Mouse (Mus musculus): Measurements from ENCODE around the gene Mrpl11. TPM values are rescaled to one million over a fixed set of nuclear protein-coding genes. Genes with fewer than 3 reads are reported as not detected.

Mrpl11 gene
- polyA plus RNA-seq, 1 experiment: 55.2 TPM

DNA sequence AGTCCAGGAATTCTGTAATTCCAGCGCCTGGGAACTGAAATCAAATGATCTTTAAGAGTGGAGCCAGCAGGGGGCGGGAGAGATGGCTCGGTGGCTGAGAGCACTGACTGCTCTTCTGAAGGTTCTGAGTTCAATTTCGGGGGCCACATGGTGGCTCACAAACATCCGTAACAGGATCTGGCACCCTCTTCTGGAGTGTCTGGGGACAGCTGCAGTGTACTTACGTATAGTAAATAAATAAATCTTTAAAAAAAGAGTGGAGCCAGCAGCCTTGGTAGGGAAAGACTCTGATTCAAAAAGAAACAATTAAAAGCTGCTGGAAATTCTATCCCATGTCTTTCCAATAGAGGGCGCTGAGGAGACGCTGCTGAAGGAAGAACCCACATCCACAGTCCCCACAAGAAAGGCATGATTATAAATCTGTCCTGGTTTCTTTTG lies 53.0 kb downstream of the Mrpl11 start:
- peaks cover 7% of the 10 kb centered on the region for H3K4me1 ChIP-seq (ENCODE audit: control insufficient read depth, insufficient read depth, low read length)
- no peaks in the 10 kb centered on the region for H3K36me3 ChIP-seq (ENCODE audit: control insufficient read depth, insufficient read depth, low read length)
- no peaks in the 10 kb centered on the region for H3K27me3 ChIP-seq (replicated peaks; ENCODE audit: control insufficient read depth, insufficient read depth, low read length)
- H3K27ac ChIP-seq (ENCODE audit: insufficient read depth, low read depth, low read length): no peak overlapping the region
- peak; percentile 53 for DNase-seq
- H3K4me3 ChIP-seq (ENCODE audit: insufficient read depth, low read depth, low read length): no peak overlapping the region
- WGBS: 14% methylated on average over 8 of the region's 8 CpGs
- TF ChIP-seq CTCF (conservative IDR thresholded peaks at IDR 0.05; ENCODE audit: insufficient read depth, insufficient read length, low read depth, low read length): peak; percentile 54
- TF ChIP-seq POLR2A (IDR thresholded peaks at IDR 0.05; ENCODE audit: low read depth, low read length): no peak

- no peaks in the 10 kb centered on the region for H3K27me3 ChIP-seq (replicated peaks; ENCODE audit: control insufficient read depth, insufficient read depth, low read length)
- H3K4me3 ChIP-seq (ENCODE audit: insufficient read depth, low read depth, low read length): no peak overlapping the region
- H3K4me1 ChIP-seq (ENCODE audit: control insufficient read depth, insufficient read depth, low read length): peaks cover 7% of the 10 kb centered on the region
- WGBS: 14% methylated on average over 10 of the region's 10 CpGs
- TF ChIP-seq POLR2A (IDR thresholded peaks at IDR 0.05; ENCODE audit: low read depth, low read length): no peak
- TF ChIP-seq CTCF (conservative IDR thresholded peaks at IDR 0.05; ENCODE audit: insufficient read depth, insufficient read length, low read depth, low read length): no peak
- peak; percentile 73 for DNase-seq
- H3K27ac ChIP-seq (ENCODE audit: insufficient read depth, low read depth, low read length): peak overlapping the region; percentile 86
- no peaks in the 10 kb centered on the region for H3K36me3 ChIP-seq (ENCODE audit: control insufficient read depth, insufficient read depth, low read length)
Observed at GRCm38 (mm10) chr19:5016221-5016742, 54.3 kb downstream of the Mrpl11 start.

Other genes with a start within 250 kb of the Mrpl11 start
- gene Rbm4b, start 205.7 kb upstream of the Mrpl11 start, polyA plus RNA-seq (2012; rRNA removed): 12.8 TPM in 2 replicates
- 44.6 and 47.5 TPM in 2 replicates for gene Rbm4, start 168.2 kb upstream of the Mrpl11 start, polyA plus RNA-seq (2012; rRNA removed)
- gene Gm21992, start 150.5 kb upstream of the Mrpl11 start, polyA plus RNA-seq (2012; rRNA removed): 22.3 and 32.0 TPM in 2 replicates
- 28.7 and 36.8 TPM in 2 replicates for gene Rbm14, start 150.5 kb upstream of the Mrpl11 start, polyA plus RNA-seq (2012; rRNA removed)
- 144 and 192 TPM in 2 replicates for gene Ccs, start 122.8 kb upstream of the Mrpl11 start, polyA plus RNA-seq (2012; rRNA removed)
- 0.08 and 0.15 TPM in 2 replicates for gene Ccdc87, start 122.8 kb upstream of the Mrpl11 start, polyA plus RNA-seq (2012; rRNA removed)
- 150 and 249 TPM in 2 replicates for gene Ctsf, start 107.0 kb upstream of the Mrpl11 start, polyA plus RNA-seq (2012; rRNA removed)
- gene Actn3, start 84.2 kb upstream of the Mrpl11 start, polyA plus RNA-seq (2012; rRNA removed): 0.61 and 13.4 TPM in 2 replicates
- 19.8 and 26.9 TPM in 2 replicates for gene Zdhhc24, start 83.5 kb upstream of the Mrpl11 start, polyA plus RNA-seq (2012; rRNA removed)
- gene Bbs1, start 55.5 kb upstream of the Mrpl11 start, polyA plus RNA-seq (2012; rRNA removed): 10.4 and 10.6 TPM in 2 replicates
- 73.8 and 84.4 TPM in 2 replicates for gene Dpp3, start 33.9 kb upstream of the Mrpl11 start, polyA plus RNA-seq (2012; rRNA removed)
- 2.7 and 3.6 TPM in 2 replicates for gene Peli3, start 19.0 kb upstream of the Mrpl11 start, polyA plus RNA-seq (2012; rRNA removed)
- 0.05 and 0.23 TPM in 2 replicates for gene Npas4, start 28.2 kb downstream of the Mrpl11 start, polyA plus RNA-seq (2012; rRNA removed)
- gene Slc29a2, start 61.7 kb downstream of the Mrpl11 start, polyA plus RNA-seq (2012; rRNA removed): 14.2 and 14.4 TPM in 2 replicates
- gene B4gat1, start 76.7 kb downstream of the Mrpl11 start, polyA plus RNA-seq (2012; rRNA removed): 45.0 and 50.6 TPM in 2 replicates
- gene AC124502.3, start 76.7 kb downstream of the Mrpl11 start, polyA plus RNA-seq (2012; rRNA removed): 0.46 and 0.66 TPM in 2 replicates
- 36.5 and 38.7 TPM in 2 replicates for gene Brms1, start 79.2 kb downstream of the Mrpl11 start, polyA plus RNA-seq (2012; rRNA removed)
- gene Rin1, start 88.3 kb downstream of the Mrpl11 start, polyA plus RNA-seq (2012; rRNA removed): 2.8 and 4.7 TPM in 2 replicates
- 10.7 and 10.8 TPM in 2 replicates for gene Cd248, start 105.9 kb downstream of the Mrpl11 start, polyA plus RNA-seq (2012; rRNA removed)
- gene Tmem151a, start 123.4 kb downstream of the Mrpl11 start, polyA plus RNA-seq (2012; rRNA removed): 4.9 and 5.6 TPM in 2 replicates
- 258 and 297 TPM in 2 replicates for gene Yif1a, start 126.4 kb downstream of the Mrpl11 start, polyA plus RNA-seq (2012; rRNA removed)
- 0.36 and 0.37 TPM in 2 replicates for gene Cnih2, start 136.4 kb downstream of the Mrpl11 start, polyA plus RNA-seq (2012; rRNA removed)
- 246 and 280 TPM in 2 replicates for gene Rab1b, start 144.9 kb downstream of the Mrpl11 start, polyA plus RNA-seq (2012; rRNA removed)
- gene Klc2, start 156.4 kb downstream of the Mrpl11 start, polyA plus RNA-seq (2012; rRNA removed): 38.8 and 46.0 TPM in 2 replicates

Data from kidney, adult 2 months (tissue).